26 mouse cellular contexts compared by ENCODE assay signal in the genomic region with DNA sequence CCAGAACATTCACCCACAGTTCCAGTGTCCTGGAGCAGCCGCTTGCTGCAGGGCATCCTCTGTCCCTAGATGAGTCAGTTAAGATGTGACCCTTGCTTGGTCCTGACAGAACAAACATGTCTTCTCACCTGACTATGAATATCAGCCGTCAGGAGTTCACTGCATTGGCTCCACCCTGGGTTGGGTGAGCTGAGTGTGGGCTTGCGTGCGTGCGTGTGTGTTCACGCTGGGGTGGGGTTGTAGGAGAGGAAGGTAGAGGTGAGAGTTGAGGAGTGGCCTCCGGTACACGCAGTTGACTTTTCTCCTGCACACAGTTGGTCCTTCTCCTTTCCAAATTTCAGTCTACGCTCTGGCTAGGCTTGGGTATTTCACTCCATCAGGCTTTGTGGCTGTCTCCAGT. TPM values are rescaled to one million over a fixed set of nuclear protein-coding genes. Genes with fewer than 3 reads are reported as not detected.
DNase-seq lines count a peak whose midpoint lies in the region; ATAC-seq and TF ChIP-seq lines count a peak whose summit lies in the region.
"Had no signal": no experiment of that assay in that cellular context is flagged by ENCODE, and none has a peak within 500 bp of the region (broad histone marks: within the 10 kb centered on the region; RNA-seq: fewer than 3 reads in every experiment).

No protein-coding gene starts in this region.

- no peak for ATAC-seq in hindbrain, embryonic 14.5 days (ENCODE audit: low FRiP score)
- no peak for ATAC-seq in hindbrain, embryonic 11.5 days (ENCODE audit: low FRiP score)
- ATAC-seq in hindbrain, postnatal 0 days, result no peak
- no peak for ATAC-seq in hindbrain, embryonic 12.5 days (ENCODE audit: low FRiP score)
- ATAC-seq in neural tube, embryonic 15.5 days (ENCODE audit: low FRiP score), result no peak
- peak; percentile 90 for ATAC-seq in stomach, postnatal 0 days (ENCODE audit: low FRiP score, low TSS enrichment)
- ATAC-seq: forebrain, embryonic 14.5 days had no signal

- no peak for TF ChIP-seq EP300 in stomach, postnatal 0 days (optimal IDR thresholded peaks at IDR 0.05)

- H3K36me3 ChIP-seq in hindbrain, embryonic 14.5 days (replicated peaks; ENCODE audit: control insufficient read depth, insufficient read depth), result no peaks in the 10 kb centered on the region
- H3K36me3 ChIP-seq in hindbrain, embryonic 11.5 days (ENCODE audit: control insufficient read depth, insufficient read depth, low read length), result no peaks in the 10 kb centered on the region
- no peaks in the 10 kb centered on the region for H3K36me3 ChIP-seq in hindbrain, postnatal 0 days (ENCODE audit: insufficient read depth, low read length)
- H3K36me3 ChIP-seq in hindbrain, embryonic 12.5 days, result no peaks in the 10 kb centered on the region
- no peaks in the 10 kb centered on the region for H3K36me3 ChIP-seq in neural tube, embryonic 15.5 days
- H3K36me3 ChIP-seq in stomach, postnatal 0 days (ENCODE audit: control insufficient read depth, insufficient read depth, low read length), result no peaks in the 10 kb centered on the region
- H3K36me3 ChIP-seq: embryonic facial prominence, embryonic 13.5 days; embryonic facial prominence, embryonic 15.5 days; forebrain, embryonic 10.5 days; forebrain, embryonic 12.5 days had no signal

- H3K4me3 ChIP-seq in hindbrain, embryonic 14.5 days (replicated peaks; ENCODE audit: low read length), result no peak overlapping the region
- H3K4me3 ChIP-seq in hindbrain, embryonic 11.5 days (ENCODE audit: low read depth, low read length), result no peak overlapping the region
- H3K4me3 ChIP-seq in hindbrain, postnatal 0 days (ENCODE audit: low read length), result no peak overlapping the region
- H3K4me3 ChIP-seq in hindbrain, embryonic 12.5 days, result no peak overlapping the region
- H3K4me3 ChIP-seq in neural tube, embryonic 15.5 days (replicated peaks), result no peak overlapping the region
- no peak overlapping the region for H3K4me3 ChIP-seq in stomach, postnatal 0 days (ENCODE audit: low read depth, low read length)
- H3K4me3 ChIP-seq: embryonic facial prominence, embryonic 13.5 days; embryonic facial prominence, embryonic 15.5 days; erythroblast, embryonic 14.5 days; forebrain, embryonic 10.5 days; forebrain, embryonic 12.5 days had no signal

- no peak for DNase-seq in hindbrain, embryonic 14.5 days (ENCODE audit: low spot score)
- no peak for DNase-seq in hindbrain, embryonic 11.5 days (ENCODE audit: low spot score)
- DNase-seq in hindbrain, postnatal 0 days (ENCODE audit: low spot score), result no peak
- no peak for DNase-seq in neural tube, embryonic 10.5 days (ENCODE audit: extremely low spot score, low spot score)
- DNase-seq in stomach, postnatal 0 days (ENCODE audit: low spot score), result peak; percentile 59
- no peak for DNase-seq in lung, adult 18-20 months
- DNase-seq: adrenal gland, adult 2 months; adrenal gland, postnatal 10 days; adrenal gland, postnatal 25 days; cerebellum, adult 11 months; cerebellum, adult 18-20 months; cerebellum, adult 8-10 months; cerebellum, adult 9-11 months; cerebellum, postnatal 14 days; cerebellum, postnatal 36 days; embryo, embryonic 11 days had no signal

- H3K27ac ChIP-seq in hindbrain, embryonic 14.5 days, result no peak overlapping the region
- no peak overlapping the region for H3K27ac ChIP-seq in hindbrain, embryonic 11.5 days (ENCODE audit: low read depth, low read length)
- H3K27ac ChIP-seq in hindbrain, postnatal 0 days, result no peak overlapping the region
- no peak overlapping the region for H3K27ac ChIP-seq in hindbrain, embryonic 12.5 days
- H3K27ac ChIP-seq in neural tube, embryonic 15.5 days (replicated peaks), result no peak overlapping the region
- no peak overlapping the region for H3K27ac ChIP-seq in stomach, postnatal 0 days (replicated peaks)
- H3K27ac ChIP-seq: embryonic facial prominence, embryonic 13.5 days; embryonic facial prominence, embryonic 15.5 days; forebrain, embryonic 10.5 days; forebrain, embryonic 12.5 days had no signal

- no peak overlapping the region for H3K9ac ChIP-seq in hindbrain, embryonic 14.5 days
- no peak overlapping the region for H3K9ac ChIP-seq in hindbrain, embryonic 11.5 days (ENCODE audit: low read depth, low read length)
- H3K9ac ChIP-seq in hindbrain, postnatal 0 days (replicated peaks; ENCODE audit: low read length), result no peak overlapping the region
- no peak overlapping the region for H3K9ac ChIP-seq in hindbrain, embryonic 12.5 days
- no peak overlapping the region for H3K9ac ChIP-seq in neural tube, embryonic 15.5 days (replicated peaks)
- H3K9ac ChIP-seq in stomach, postnatal 0 days (ENCODE audit: low read length), result no peak overlapping the region
- H3K9ac ChIP-seq: embryonic facial prominence, embryonic 13.5 days; embryonic facial prominence, embryonic 15.5 days; forebrain, embryonic 12.5 days had no signal

- H3K4me2 ChIP-seq in hindbrain, embryonic 14.5 days (replicated peaks), result peak overlapping the region; percentile 62; the same call in 1 of the 2 replicates
- no peak overlapping the region for H3K4me2 ChIP-seq in hindbrain, embryonic 11.5 days (replicated peaks; ENCODE audit: low read depth, low read length)
- peak overlapping the region; percentile 65; the same call in 1 of the 2 replicates for H3K4me2 ChIP-seq in hindbrain, postnatal 0 days (ENCODE audit: low read depth, low read length)
- H3K4me2 ChIP-seq in hindbrain, embryonic 12.5 days (replicated peaks), result no peak overlapping the region
- peak overlapping the region; percentile 93 for H3K4me2 ChIP-seq in neural tube, embryonic 15.5 days
- no peak overlapping the region for H3K4me2 ChIP-seq in stomach, postnatal 0 days (replicated peaks; ENCODE audit: low read depth)
- H3K4me2 ChIP-seq: embryonic facial prominence, embryonic 13.5 days; embryonic facial prominence, embryonic 15.5 days; forebrain, embryonic 12.5 days had no signal

- H3K9me3 ChIP-seq in hindbrain, embryonic 14.5 days (ENCODE audit: control insufficient read depth, low read length), result no peaks in the 10 kb centered on the region
- H3K9me3 ChIP-seq in hindbrain, embryonic 11.5 days (ENCODE audit: control insufficient read depth, low read length), result no peaks in the 10 kb centered on the region
- H3K9me3 ChIP-seq in hindbrain, postnatal 0 days (ENCODE audit: low read length), result no peaks in the 10 kb centered on the region
- no peaks in the 10 kb centered on the region for H3K9me3 ChIP-seq in hindbrain, embryonic 12.5 days (replicated peaks)
- H3K9me3 ChIP-seq in neural tube, embryonic 15.5 days (replicated peaks), result no peaks in the 10 kb centered on the region
- H3K9me3 ChIP-seq in stomach, postnatal 0 days (ENCODE audit: control insufficient read depth, low read length), result no peaks in the 10 kb centered on the region
- H3K9me3 ChIP-seq: embryonic facial prominence, embryonic 13.5 days; embryonic facial prominence, embryonic 15.5 days; forebrain, embryonic 10.5 days; forebrain, embryonic 12.5 days had no signal

- no peak for TF ChIP-seq CTCF in hindbrain, postnatal 0 days (IDR thresholded peaks at IDR 0.05; ENCODE audit: low read depth)
- no peak for TF ChIP-seq CTCF in stomach, postnatal 0 days (IDR thresholded peaks at IDR 0.05; ENCODE audit: low read depth)

- WGBS in hindbrain, embryonic 14.5 days, result 92% methylated on average over 9 of the region's 9 CpGs
- WGBS in hindbrain, embryonic 11.5 days, result 94% methylated on average over 9 of the region's 9 CpGs
- 95% methylated on average over 9 of the region's 9 CpGs for WGBS in hindbrain, postnatal 0 days
- WGBS in hindbrain, embryonic 12.5 days, result 94% methylated on average over 9 of the region's 9 CpGs
- 96% methylated on average over 9 of the region's 9 CpGs for WGBS in neural tube, embryonic 15.5 days
- WGBS in stomach, postnatal 0 days, result 75% methylated on average over 9 of the region's 9 CpGs

- 0 out of 2 replicates have a peak, but pooled peaks cover 15% of the 10 kb centered on the region for H3K4me1 ChIP-seq in hindbrain, embryonic 14.5 days (replicated peaks; ENCODE audit: control insufficient read depth, insufficient read depth, low read length)
- no peaks in the 10 kb centered on the region; the same call in 1 of the 2 replicates for H3K4me1 ChIP-seq in hindbrain, embryonic 11.5 days (replicated peaks; ENCODE audit: control insufficient read depth, insufficient read depth, low read length)
- peaks cover 21% of the 10 kb centered on the region for H3K4me1 ChIP-seq in hindbrain, postnatal 0 days (ENCODE audit: insufficient read depth, low read length)
- peaks cover 16% of the 10 kb centered on the region for H3K4me1 ChIP-seq in hindbrain, embryonic 12.5 days
- H3K4me1 ChIP-seq in neural tube, embryonic 15.5 days, result peaks cover 38% of the 10 kb centered on the region
- H3K4me1 ChIP-seq in stomach, postnatal 0 days (replicated peaks; ENCODE audit: control insufficient read depth, insufficient read depth), result no peaks in the 10 kb centered on the region

- H3K27me3 ChIP-seq in hindbrain, embryonic 14.5 days (ENCODE audit: control insufficient read depth, insufficient read depth, low read length), result peaks cover 11% of the 10 kb centered on the region; the same call in 1 of the 2 replicates
- H3K27me3 ChIP-seq in hindbrain, embryonic 11.5 days (ENCODE audit: control insufficient read depth, insufficient read depth, low read length), result peaks cover 6% of the 10 kb centered on the region; the same call in 1 of the 2 replicates
- H3K27me3 ChIP-seq in hindbrain, postnatal 0 days (ENCODE audit: insufficient read depth, low read length), result no peaks in the 10 kb centered on the region
- H3K27me3 ChIP-seq in hindbrain, embryonic 12.5 days, result peaks cover 28% of the 10 kb centered on the region
- no peaks in the 10 kb centered on the region for H3K27me3 ChIP-seq in neural tube, embryonic 15.5 days (replicated peaks)
- no peaks in the 10 kb centered on the region for H3K27me3 ChIP-seq in stomach, postnatal 0 days (ENCODE audit: control insufficient read depth, insufficient read depth, low read length)

RNA-seq across cellular contexts. Expression of a gene that starts 47.0 kb away (rescaled TPM):
- 5.3 and 5.5 TPM in 2 replicates for polyA plus RNA-seq in hindbrain, embryonic 14.5 days (2014; fragmentation: Nextera tagmentation; extraction: Ambion mirVana)
- polyA plus RNA-seq in hindbrain, embryonic 11.5 days (2014; fragmentation: Nextera tagmentation; extraction: Ambion mirVana), result 1.0 TPM in 2 replicates
- 11.3 and 12.4 TPM in 2 replicates for total RNA-seq in hindbrain, postnatal 0 days (2014; rRNA removed)
- 7.3 and 7.9 TPM in 2 replicates for polyA plus RNA-seq in hindbrain, postnatal 0 days (2015; fragmentation: Nextera tagmentation; extraction: Ambion mirVana)
- polyA plus RNA-seq in hindbrain, embryonic 12.5 days (2016; fragmentation: Nextera tagmentation; extraction: Ambion mirVana), result 1.2 and 1.7 TPM in 2 replicates
- polyA plus RNA-seq in neural tube, embryonic 15.5 days (2015; fragmentation: Nextera tagmentation; extraction: Ambion mirVana), result 6.2 and 6.6 TPM in 2 replicates
- 8.7 and 10.6 TPM in 2 replicates for polyA plus RNA-seq in stomach, postnatal 0 days (2015; fragmentation: Nextera tagmentation; extraction: Ambion mirVana)
- total RNA-seq: ES-E14, MEL had no signal
- polyA plus RNA-seq: erythroblast, embryonic 14.5 days had no signal

Comparison
In these comparisons a context has a peak if more than half of its experiments do, and no peak if none do; other contexts are left out.
1. H3K4me2 ChIP-seq: peak in hindbrain, embryonic 14.5 days (single experiment), hindbrain, postnatal 0 days (single experiment) and neural tube, embryonic 15.5 days (single experiment); none in hindbrain, embryonic 11.5 days (single experiment), hindbrain, embryonic 12.5 days (single experiment) and stomach, postnatal 0 days (single experiment).